Mouse (Mus musculus) heart, adult 2 months (tissue): ENCODE data around the gene Il1rapl2.

Source experiments
- CTCF ChIP-seq: fragments of 200-600 bp; IDR thresholded peaks from 2 replicates; pipeline ENCODE4 v1.8.1; 2022; ENCODE audit warnings: antibody characterized with exemption, mild to moderate bottlenecking, moderate library complexity
- POLR2A ChIP-seq: fragments of 200-500 bp; IDR thresholded peaks from 2 replicates; pipeline ENCODE4 v1.6.1; 2011; ENCODE audit warnings: mild to moderate bottlenecking, low read depth, low read length, control low read depth; ENCODE audit not compliant: insufficient read depth

- no peak for TF ChIP-seq CTCF
- TF ChIP-seq POLR2A = no peak
Observed at GRCm38 (mm10) chrX:138104668-138105067, 534.3 kb downstream of the Il1rapl2 start.
